Mouse (Mus musculus) bone marrow macrophage, adult 2 months (primary cell): ENCODE results near the gene Lman2l. TPM values are rescaled to one million over a fixed set of nuclear protein-coding genes. Genes with fewer than 3 reads are reported as not detected.

Source experiments
- H3K27ac ChIP-seq: 2 replicates; pipeline ENCODE4 v1.5.1; 2012; ENCODE audit warnings: low read depth, low read length; ENCODE audit not compliant: insufficient read depth
- H3K4me1 ChIP-seq: 2 replicates; pipeline ENCODE4 v1.6.1; 2012; ENCODE audit warnings: low read length; ENCODE audit not compliant: control insufficient read depth, insufficient read depth
- H3K4me3 ChIP-seq: 2 replicates; pipeline ENCODE4 v1.5.1; 2012; ENCODE audit warnings: mild to moderate bottlenecking, low read length, moderate library complexity; ENCODE audit not compliant: insufficient read depth
- CTCF ChIP-seq: IDR thresholded peaks from 2 replicates; pipeline ENCODE4 v1.5.1; 2012; ENCODE audit warnings: low read depth, mild to moderate bottlenecking, low read length, moderate library complexity
- POLR2A ChIP-seq: IDR thresholded peaks from 2 replicates; pipeline ENCODE4 v1.6.1; 2012; ENCODE audit warnings: mild to moderate bottlenecking, low read depth, low read length, borderline replicate concordance
- polyA plus RNA-seq: library from polyadenylated mRNA; stranded (reverse); fragments of >200 nt; gene quantifications from 2 replicates; pipeline ENCODE4 v1.2.4, GENCODE M21; 2012; ENCODE audit not compliant: missing spikeins, insufficient read depth, insufficient read length

The Lman2l gene
- polyA plus RNA-seq, 1 experiment, result 40.8 TPM

DNA sequence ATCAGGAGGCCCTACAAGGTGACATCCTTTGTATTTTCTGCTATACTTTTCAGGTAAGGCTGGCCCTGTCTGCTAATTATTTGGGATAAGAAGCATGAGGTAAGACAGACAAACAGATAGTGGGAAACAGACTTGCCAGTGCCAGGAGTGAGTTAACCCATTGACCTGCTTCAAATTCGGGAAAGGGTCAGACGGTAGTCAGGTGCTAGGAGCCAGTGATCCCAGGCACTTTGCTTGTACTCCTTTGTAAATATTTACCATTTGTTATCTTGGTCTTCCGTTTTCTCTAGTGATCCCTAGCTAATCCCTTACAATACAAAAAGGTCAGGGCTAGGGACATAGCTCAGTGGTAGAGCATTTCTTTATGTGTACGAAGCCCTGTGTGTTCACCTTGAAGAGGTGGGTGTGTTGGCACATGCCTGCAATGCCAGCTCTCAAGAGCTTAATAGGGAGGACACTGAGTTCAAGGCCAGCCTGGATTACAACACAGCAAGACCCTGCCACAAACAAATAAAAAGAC lies 20.6 kb upstream of the Lman2l start:
- Histone ChIP-seq H3K4me3 (no peak overlapping the region), H3K4me1 (peaks cover 17% of the 10 kb centered on the region), H3K27ac (no peak overlapping the region)
- TF ChIP-seq POLR2A, result no peak
- no peak for TF ChIP-seq CTCF

DNA sequence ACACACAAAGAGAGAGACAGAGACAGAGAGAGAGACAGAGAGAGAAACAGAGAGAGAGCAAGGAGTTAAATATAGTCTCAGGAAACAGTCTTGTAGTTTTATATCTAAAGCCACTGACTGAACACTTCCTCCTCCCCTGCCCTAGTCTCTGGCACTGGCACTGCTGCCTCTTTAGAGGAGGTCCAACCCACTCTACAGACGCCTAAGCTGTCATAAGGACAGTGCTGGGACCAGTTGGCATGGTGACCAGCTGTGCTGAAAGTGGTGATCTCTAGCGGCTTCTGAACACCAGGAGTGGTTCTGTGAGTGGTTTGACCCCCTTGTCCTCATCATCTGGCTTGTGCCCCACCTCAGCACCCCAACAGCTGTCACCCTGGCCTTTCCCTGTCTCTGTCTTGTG lies 16.8 kb upstream of the Lman2l start:
- H3K4me3 ChIP-seq, result no peak overlapping the region
- peaks cover 8% of the 10 kb centered on the region for H3K4me1 ChIP-seq
- no peak for TF ChIP-seq POLR2A
- TF ChIP-seq CTCF, result no peak
- no peak overlapping the region for H3K27ac ChIP-seq

DNA sequence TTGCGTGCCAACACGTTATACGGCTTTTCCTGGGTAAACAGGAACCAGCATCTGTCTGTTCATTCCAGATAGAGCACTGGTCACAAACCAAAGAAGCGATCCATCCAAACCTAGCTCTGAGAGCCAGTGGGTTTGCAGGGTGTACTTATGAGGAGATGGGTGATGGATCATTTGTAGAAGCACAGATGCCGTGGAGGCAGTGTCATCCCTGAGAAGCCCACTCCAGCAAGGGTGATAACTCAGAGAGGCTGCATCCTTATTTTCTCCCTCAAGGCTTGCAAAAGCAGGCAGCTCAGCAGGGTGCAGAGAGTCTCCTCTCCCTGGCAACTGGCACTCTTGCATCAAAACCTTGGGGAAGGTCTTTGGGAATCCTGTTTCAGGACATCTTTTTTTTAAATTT lies 13.1 kb upstream of the Lman2l start:
- peaks cover 8% of the 10 kb centered on the region for H3K4me1 ChIP-seq
- no peak overlapping the region for H3K4me3 ChIP-seq
- H3K27ac ChIP-seq, result no peak overlapping the region
- TF ChIP-seq CTCF (no peak), POLR2A (no peak)

DNA sequence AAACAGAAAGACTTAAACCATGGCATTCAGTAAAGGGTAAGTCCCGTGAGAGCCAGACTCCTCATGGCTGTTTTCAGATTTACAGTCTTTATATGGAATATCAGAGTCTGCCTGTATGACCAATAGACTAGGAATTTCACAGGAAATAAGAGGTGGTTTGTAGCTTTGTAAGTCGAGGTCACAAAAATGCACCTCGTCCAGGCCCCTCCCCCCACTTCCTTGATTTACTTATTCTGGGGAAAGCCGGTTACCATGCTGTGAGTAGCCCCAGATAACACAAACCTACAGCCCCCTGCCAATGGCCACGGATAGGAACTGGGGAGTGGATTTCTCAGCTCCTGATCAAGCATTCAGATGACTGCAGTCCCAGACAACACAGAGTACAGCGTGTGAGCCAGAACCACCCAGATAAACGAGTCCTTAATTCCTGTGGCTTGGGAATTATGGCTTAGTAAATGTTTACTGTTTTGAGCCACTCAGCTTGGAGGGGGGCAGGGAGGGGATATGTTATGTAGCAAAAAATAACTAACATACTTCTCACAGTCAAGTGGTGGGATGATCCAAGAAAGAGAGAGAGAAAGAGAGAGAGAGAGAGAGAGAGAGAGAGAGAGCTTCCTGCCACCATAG lies 12.4 kb upstream of the Lman2l start:
- Histone ChIP-seq H3K4me1 (peaks cover 8% of the 10 kb centered on the region), H3K27ac (no peak overlapping the region), H3K4me3 (no peak overlapping the region)
- TF ChIP-seq CTCF (no peak), POLR2A (no peak)

DNA sequence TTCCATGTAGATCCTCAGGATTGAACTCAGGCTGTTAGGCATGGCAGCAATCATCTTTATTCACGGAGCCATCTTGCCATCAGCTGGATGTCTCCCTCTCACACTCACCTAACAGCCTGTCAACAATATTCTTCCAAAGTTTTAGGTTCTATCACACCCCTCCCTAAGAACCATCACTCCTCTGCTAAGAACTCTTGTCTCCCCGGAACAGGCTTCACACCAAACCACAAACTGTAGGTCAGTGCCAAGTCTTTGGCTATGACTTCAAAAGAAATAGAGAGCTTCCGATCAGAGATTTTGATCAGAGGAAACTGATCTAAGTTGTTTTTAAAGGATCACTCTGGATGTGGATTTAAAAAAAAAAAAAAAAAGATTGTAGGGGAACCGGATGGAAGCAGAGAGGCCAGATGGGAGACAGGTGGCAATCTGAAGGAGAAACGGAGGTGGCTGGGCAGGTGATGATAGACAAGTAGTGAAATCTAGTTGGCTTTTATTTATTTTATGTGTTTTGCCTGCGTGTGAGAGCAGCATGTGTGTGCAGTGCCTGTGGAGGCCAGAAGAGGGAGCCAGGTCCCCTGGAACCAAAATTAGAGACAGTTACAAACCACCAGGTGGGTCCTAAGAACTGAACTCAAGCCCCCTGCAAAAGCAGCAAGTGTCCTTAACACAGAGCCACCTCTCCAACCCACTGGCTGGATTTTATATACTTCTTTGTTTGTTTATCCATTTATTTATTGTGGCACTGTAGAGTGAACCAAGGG lies 9.2 kb upstream of the Lman2l start:
- TF ChIP-seq POLR2A (no peak), CTCF (peak; percentile 31; the same call in 1 of the 2 replicates)
- Histone ChIP-seq H3K27ac (no peak overlapping the region), H3K4me1 (no peaks in the 10 kb centered on the region), H3K4me3 (no peak overlapping the region)

DNA sequence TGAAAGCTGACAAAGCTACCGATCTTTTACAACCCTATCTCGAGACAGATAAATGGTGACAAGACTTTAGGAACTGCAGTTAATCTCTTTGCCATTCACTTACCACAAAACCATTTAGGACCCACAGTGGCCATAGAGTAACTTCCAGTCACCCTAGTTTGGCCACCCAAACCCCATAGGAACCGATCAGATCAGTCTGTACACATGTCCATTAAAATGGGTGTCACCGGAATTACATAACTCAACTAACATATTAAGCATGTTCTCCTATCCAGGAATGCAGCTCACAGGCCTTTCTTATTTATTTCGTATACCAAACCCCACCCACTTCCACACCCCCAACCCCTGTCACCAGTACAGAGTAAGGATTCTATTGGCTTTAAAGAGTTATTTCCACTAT lies 1.8 kb upstream of the Lman2l start:
- Histone ChIP-seq H3K27ac (peak overlapping the region; percentile 97), H3K4me3 (no peak overlapping the region), H3K4me1 (peaks cover 18% of the 10 kb centered on the region)
- TF ChIP-seq POLR2A (no peak), CTCF (no peak)

DNA sequence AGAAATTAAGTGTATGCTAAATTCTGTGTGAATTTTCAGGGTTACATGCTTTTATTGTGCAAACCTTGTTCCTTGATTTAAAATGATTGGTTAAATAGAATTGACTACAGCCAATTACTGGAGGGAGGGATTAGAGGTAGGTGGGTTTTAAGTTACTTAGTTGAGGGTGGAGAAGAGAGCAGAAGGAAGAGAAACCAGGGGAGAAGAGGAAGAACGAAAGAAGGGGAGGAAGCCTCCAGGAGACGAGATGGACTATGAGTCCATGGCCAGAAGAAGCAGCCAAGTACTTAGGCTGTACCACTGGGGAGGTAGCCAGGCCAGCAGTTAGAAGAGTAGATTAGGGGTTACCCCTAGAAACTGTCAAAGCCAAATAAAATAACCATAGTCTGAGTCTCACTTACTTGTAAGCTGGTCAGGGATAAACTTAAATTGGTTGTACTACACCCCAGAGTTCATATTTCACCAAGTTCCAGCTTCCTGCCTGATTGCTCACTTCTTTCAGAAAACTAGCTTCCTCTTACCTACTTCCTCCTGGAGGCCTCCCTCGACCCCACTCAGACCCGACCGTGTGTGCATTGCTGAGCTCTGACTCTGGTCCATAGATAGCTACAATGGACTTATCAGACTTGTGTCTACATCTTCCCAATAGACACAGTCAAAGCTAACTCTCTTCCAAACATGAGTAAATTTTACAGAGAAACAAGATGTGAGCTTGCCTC lies 1.2 kb upstream of the Lman2l start:
- peak overlapping the region; percentile 97 for H3K27ac ChIP-seq
- TF ChIP-seq POLR2A, result no peak
- no peak for TF ChIP-seq CTCF
- H3K4me1 ChIP-seq, result peaks cover 18% of the 10 kb centered on the region
- H3K4me3 ChIP-seq, result no peak overlapping the region

DNA sequence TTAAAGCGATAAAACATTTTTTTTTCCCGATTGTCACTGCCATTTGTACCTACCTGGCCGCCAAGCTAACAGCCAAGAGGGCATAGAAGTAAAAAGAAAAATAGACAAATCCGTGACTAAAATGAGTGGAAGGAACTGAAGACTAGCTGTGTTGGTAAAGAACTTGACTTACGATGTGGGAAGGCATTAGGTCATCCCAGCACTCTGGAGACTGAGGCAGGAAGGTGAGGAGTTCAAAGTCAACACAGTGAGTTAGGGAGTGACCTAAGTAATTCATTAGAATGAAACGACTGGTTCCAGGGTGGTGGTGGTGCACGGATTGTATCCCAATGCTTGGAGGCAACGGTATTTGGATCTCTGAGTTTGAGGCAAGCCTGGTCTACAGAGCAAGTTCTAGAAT lies 437 bp upstream of the Lman2l start:
- peak overlapping the region; percentile 97 for H3K27ac ChIP-seq

DNA sequence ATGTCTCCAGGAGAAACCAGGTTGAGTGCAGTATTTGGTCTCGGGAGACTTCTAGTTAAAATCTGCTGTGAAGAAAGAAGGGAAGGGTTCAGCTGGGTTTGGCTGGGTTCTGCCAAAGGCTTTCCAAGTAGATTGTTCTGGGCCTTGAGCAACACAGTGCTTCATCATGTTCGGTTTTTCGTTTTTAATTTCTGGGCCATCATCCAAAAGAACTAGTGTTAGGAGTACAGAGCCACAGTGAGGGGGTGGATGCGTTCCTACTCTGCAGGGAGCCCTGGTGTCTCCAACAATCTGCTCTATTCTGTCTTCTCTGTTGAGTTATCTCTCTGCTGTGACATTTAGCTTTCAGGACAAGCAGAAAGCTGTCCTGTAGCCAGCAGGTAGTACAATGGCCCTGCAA lies 4.0 kb downstream of the Lman2l start:
- peaks cover 17% of the 10 kb centered on the region for H3K4me1 ChIP-seq
- H3K27ac ChIP-seq, result no peak overlapping the region
- TF ChIP-seq CTCF (no peak), POLR2A (no peak)
- H3K4me3 ChIP-seq, result no peak overlapping the region

More for the DNA sequence above, 437 bp upstream of the Lman2l start:
- Histone ChIP-seq H3K4me3 (peak overlapping the region; percentile 43), H3K4me1 (peaks cover 18% of the 10 kb centered on the region)
- TF ChIP-seq POLR2A (no peak), CTCF (no peak)
